Mouse (Mus musculus) G1E (cell line): ENCODE data around the gene Hace1.

Source experiments
- CTCF ChIP-seq: IDR thresholded peaks from 2 replicates; pipeline ENCODE4 v1.5.1; 2012; ENCODE audit warnings: low read depth, low read length, inconsistent platforms, mixed read lengths
- GATA1 ChIP-seq: IDR thresholded peaks from 2 replicates; pipeline ENCODE4 v1.6.1; 2012; ENCODE audit warnings: borderline replicate concordance, low read length, inconsistent platforms, mixed read lengths
- GATA2 ChIP-seq: IDR thresholded peaks from 2 replicates; pipeline ENCODE4 v1.6.1; 2012; ENCODE audit warnings: low read depth, low read length, inconsistent platforms, borderline replicate concordance
- POLR2AphosphoS5 ChIP-seq: IDR thresholded peaks from 2 replicates; pipeline ENCODE4 v1.6.1; 2012; ENCODE audit warnings: low read depth, low read length, inconsistent platforms; ENCODE audit not compliant: insufficient replicate concordance
- TAL1 ChIP-seq: conservative IDR thresholded peaks from 2 replicates; pipeline ENCODE4 v1.6.1; 2012; ENCODE audit warnings: low read depth, low read length, inconsistent platforms, mixed read lengths

DNA sequence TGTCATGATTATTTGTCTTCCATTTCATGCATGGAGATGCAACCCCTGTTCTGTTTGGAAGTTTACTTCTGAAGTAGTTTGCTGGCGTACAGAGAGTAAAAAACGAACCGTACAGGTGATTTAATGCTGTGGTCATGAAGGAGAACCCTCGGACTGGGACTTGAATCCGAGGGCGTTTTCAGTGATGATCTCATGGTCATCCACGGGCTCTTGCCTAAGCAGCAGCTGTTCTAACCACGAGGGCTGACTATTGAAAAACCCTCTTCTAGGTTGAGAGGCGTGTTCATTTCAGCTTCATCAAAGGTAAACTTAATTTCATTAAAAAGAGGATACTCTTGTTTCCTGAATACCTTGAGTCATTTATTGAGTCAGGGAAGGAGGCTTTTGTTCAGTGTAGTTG, 84.4 kb downstream of the Hace1 start:
- TF ChIP-seq CTCF (no peak), TAL1 (no peak), POLR2AphosphoS5 (no peak), GATA1 (no peak), GATA2 (no peak)
